Mouse (Mus musculus): ENCODE data around the gene Tctex1d4. TPM values are rescaled to one million over a fixed set of nuclear protein-coding genes. Genes with fewer than 3 reads are reported as not detected.

Gene Tctex1d4
- polyA plus RNA-seq, 1 experiment from 2014 or later: 0.71 TPM

Other genes starting within 250 kb of the Tctex1d4 start
- gene Zswim5, start 249.4 kb upstream of the Tctex1d4 start, polyA plus RNA-seq (2016; fragmentation: Nextera tagmentation; extraction: Ambion mirVana): 6.1 and 7.6 TPM in 2 replicates
- gene Urod, start 132.4 kb upstream of the Tctex1d4 start, polyA plus RNA-seq (2016; fragmentation: Nextera tagmentation; extraction: Ambion mirVana): 106 and 115 TPM in 2 replicates
- 11.3 and 15.4 TPM in 2 replicates for gene Hectd3, start 131.5 kb upstream of the Tctex1d4 start, polyA plus RNA-seq (2016; fragmentation: Nextera tagmentation; extraction: Ambion mirVana)
- gene Eif2b3, start 107.4 kb upstream of the Tctex1d4 start, polyA plus RNA-seq (2016; fragmentation: Nextera tagmentation; extraction: Ambion mirVana): 49.1 and 56.2 TPM in 2 replicates
- gene Ptch2, start 30.7 kb upstream of the Tctex1d4 start, polyA plus RNA-seq (2016; fragmentation: Nextera tagmentation; extraction: Ambion mirVana): 5.8 and 6.9 TPM in 2 replicates
- 4.4 and 4.8 TPM in 2 replicates for gene Btbd19, start 1.1 kb upstream of the Tctex1d4 start, polyA plus RNA-seq (2016; fragmentation: Nextera tagmentation; extraction: Ambion mirVana)
- gene Plk3, start 7.2 kb downstream of the Tctex1d4 start, polyA plus RNA-seq (2016; fragmentation: Nextera tagmentation; extraction: Ambion mirVana): 41.8 and 58.6 TPM in 2 replicates
- gene Rps8, start 29.4 kb downstream of the Tctex1d4 start, polyA plus RNA-seq (2016; fragmentation: Nextera tagmentation; extraction: Ambion mirVana): 660 and 807 TPM in 2 replicates
- 76.6 and 99.4 TPM in 2 replicates for gene Kif2c, start 55.8 kb downstream of the Tctex1d4 start, polyA plus RNA-seq (2016; fragmentation: Nextera tagmentation; extraction: Ambion mirVana)
- gene Tmem53, start 125.2 kb downstream of the Tctex1d4 start, polyA plus RNA-seq (2016; fragmentation: Nextera tagmentation; extraction: Ambion mirVana): 10.7 and 13.1 TPM in 2 replicates
- 0.39 and 0.62 TPM in 2 replicates for gene Armh1, start 125.3 kb downstream of the Tctex1d4 start, polyA plus RNA-seq (2016; fragmentation: Nextera tagmentation; extraction: Ambion mirVana)

Data from hindbrain, embryonic 10.5 days (tissue).